Mouse (Mus musculus): Measurements from ENCODE around the gene Sgta. TPM values are rescaled to one million over a fixed set of nuclear protein-coding genes. Genes with fewer than 3 reads are reported as not detected.
A peak's percentile ranks its signal among the peaks of the same experiment; 100 is the strongest.
"Not testable (repeated sequence)": the region's sequence is repeated elsewhere in the genome, so short reads cannot be mapped to it uniquely, and the experiment has no call there.

Sgta gene
- polyA plus RNA-seq, 2 experiments = 176 to 205 TPM

DNA sequence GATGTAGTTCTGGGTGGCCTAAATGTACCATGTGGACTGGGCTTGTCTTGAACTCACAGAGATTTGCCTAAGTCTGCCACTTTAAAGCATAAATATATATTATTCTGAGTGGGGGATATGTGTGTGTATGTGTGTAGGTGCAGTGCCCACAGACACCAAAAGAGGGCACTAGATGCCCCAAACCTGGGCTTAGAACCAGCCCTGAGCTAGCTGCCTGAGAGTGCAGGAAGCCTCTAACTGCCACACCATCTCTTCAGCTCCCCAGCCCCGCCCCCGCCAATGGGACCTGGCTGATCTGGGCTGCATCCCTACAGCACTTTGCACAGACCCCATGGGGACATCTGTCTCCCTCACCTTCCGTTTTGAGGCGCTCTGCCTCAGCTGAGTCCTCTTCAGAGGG is 9.3 kb downstream of the Sgta start:
- H3K27ac ChIP-seq (replicated peaks; ENCODE audit: low read depth, low read length) = no peak overlapping the region
- WGBS = 83% methylated on average over 3 of the region's 4 CpGs
- no peak overlapping the region for H3K4me2 ChIP-seq (replicated peaks; ENCODE audit: low read depth, low read length, severe bottlenecking)
- DNase-seq (ENCODE audit: low spot score) (no peak), ATAC-seq (ENCODE audit: low FRiP score, low read depth) (no peak)
- H3K4me3 ChIP-seq (replicated peaks; ENCODE audit: low read length) = no peak overlapping the region
- no peaks in the 10 kb centered on the region for H3K4me1 ChIP-seq (ENCODE audit: control insufficient read depth, insufficient read depth, low read length)
- no peaks in the 10 kb centered on the region for H3K27me3 ChIP-seq (ENCODE audit: control insufficient read depth, insufficient read depth, low read length)
- TF ChIP-seq POLR2A (IDR thresholded peaks at IDR 0.05; ENCODE audit: borderline replicate concordance, extremely low read depth, insufficient read depth, insufficient read length) = no peak
- H3K9ac ChIP-seq (ENCODE audit: low read depth, low read length, severe bottlenecking) = no peak overlapping the region
- H3K9me3 ChIP-seq (ENCODE audit: control insufficient read depth, low read length) = no peaks in the 10 kb centered on the region
- peaks cover 84% of the 10 kb centered on the region for H3K36me3 ChIP-seq (ENCODE audit: control insufficient read depth, insufficient read depth, low read length)

DNA sequence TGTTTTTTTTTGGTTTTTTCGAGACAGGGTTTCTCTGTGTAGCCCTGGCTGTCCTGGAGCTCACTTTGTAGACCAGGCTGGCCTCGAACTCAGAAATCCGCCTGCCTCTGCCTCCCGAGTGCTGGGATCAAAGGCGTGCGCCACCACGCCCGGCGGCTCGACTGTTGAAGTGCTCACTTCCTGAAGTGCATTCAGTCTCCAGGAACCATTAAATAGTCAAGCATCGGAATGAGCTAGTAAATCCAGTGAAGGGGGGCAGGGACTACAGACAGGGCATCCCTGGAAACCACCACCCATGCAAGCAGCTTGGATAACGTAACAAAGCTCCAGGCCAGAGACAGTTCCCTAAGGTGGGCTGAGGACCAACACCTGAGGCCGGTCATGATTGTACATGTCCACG is 14.7 kb downstream of the Sgta start:
- not testable (repeated sequence) for H3K4me2 ChIP-seq (replicated peaks; ENCODE audit: low read depth, low read length, severe bottlenecking); H3K9me3 ChIP-seq (ENCODE audit: control insufficient read depth, low read length); ATAC-seq (ENCODE audit: low FRiP score, low read depth); H3K4me1 ChIP-seq (ENCODE audit: control insufficient read depth, insufficient read depth, low read length); H3K27me3 ChIP-seq (ENCODE audit: control insufficient read depth, insufficient read depth, low read length); H3K4me3 ChIP-seq (replicated peaks; ENCODE audit: low read length); DNase-seq (ENCODE audit: low spot score); H3K9ac ChIP-seq (ENCODE audit: low read depth, low read length, severe bottlenecking); H3K27ac ChIP-seq (replicated peaks; ENCODE audit: low read depth, low read length)
- 93% methylated on average over 13 of the region's 14 CpGs for WGBS
- H3K36me3 ChIP-seq (ENCODE audit: control insufficient read depth, insufficient read depth, low read length) = peaks cover 81% of the 10 kb centered on the region

- TF ChIP-seq POLR2A (IDR thresholded peaks at IDR 0.05; ENCODE audit: borderline replicate concordance, extremely low read depth, insufficient read depth, insufficient read length) = no peak
- peak; percentile 60 for DNase-seq (ENCODE audit: low spot score)
- no peaks in the 10 kb centered on the region for H3K9me3 ChIP-seq (ENCODE audit: control insufficient read depth, low read length)
- no peak for ATAC-seq (ENCODE audit: low FRiP score, low read depth)
- H3K36me3 ChIP-seq (ENCODE audit: control insufficient read depth, insufficient read depth, low read length) = peaks cover 45% of the 10 kb centered on the region
- H3K27me3 ChIP-seq (ENCODE audit: control insufficient read depth, insufficient read depth, low read length) = no peaks in the 10 kb centered on the region
- H3K4me1 ChIP-seq (ENCODE audit: control insufficient read depth, insufficient read depth, low read length) = no peaks in the 10 kb centered on the region
- H3K27ac ChIP-seq (replicated peaks; ENCODE audit: low read depth, low read length) = no peak overlapping the region
- WGBS = 34% methylated on average over 13 of the region's 13 CpGs
- H3K4me3 ChIP-seq (replicated peaks; ENCODE audit: low read length) = no peak overlapping the region
- no peak overlapping the region for H3K4me2 ChIP-seq (replicated peaks; ENCODE audit: low read depth, low read length, severe bottlenecking)
- no peak overlapping the region for H3K9ac ChIP-seq (ENCODE audit: low read depth, low read length, severe bottlenecking)
Observed at GRCm38 (mm10) chr10:81041458-81042175, 18.4 kb downstream of the Sgta start.

DNA sequence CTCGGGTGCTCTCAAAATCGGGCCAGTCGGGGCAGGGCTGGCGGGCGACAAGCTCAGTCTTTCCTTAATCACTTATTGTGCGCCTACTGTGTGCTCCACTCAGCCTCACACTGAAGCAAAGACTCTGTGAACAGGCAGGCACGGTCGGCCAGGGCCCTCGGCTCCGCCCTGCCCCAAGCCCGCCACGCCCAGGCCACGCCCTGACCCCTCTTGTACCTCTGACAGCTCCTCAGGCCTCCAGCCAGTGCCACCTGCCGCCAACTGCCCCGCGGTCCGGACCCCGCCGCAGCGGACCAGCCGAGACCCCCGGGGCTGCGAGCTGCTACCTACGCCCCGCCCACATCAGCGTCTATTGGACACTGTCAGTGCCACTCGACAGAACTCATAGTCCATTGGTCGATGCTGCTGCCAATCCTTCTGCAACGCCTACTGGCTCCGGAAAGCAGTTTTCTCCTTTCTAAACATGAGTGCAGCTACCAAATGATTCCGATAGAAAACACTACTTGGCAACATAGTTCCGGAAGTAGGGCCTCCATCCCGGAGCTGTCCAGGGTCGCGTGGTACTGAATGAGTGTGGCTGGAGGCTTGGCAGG is 22.9 kb downstream of the Sgta start, which contains the start of gene Slc39a3:
Gene Slc39a3, minus strand, starts transcription at position 439 of the 593 bp plus-strand sequence.
- Histone ChIP-seq H3K36me3 (ENCODE audit: control insufficient read depth, insufficient read depth, low read length) (peaks cover 6% of the 10 kb centered on the region; the same call in 1 of the 2 replicates), H3K9me3 (ENCODE audit: control insufficient read depth, low read length) (no peaks in the 10 kb centered on the region), H3K4me3 (replicated peaks; ENCODE audit: low read length) (peak within 1 kb of the TSS; percentile 84), H3K27me3 (ENCODE audit: control insufficient read depth, insufficient read depth, low read length) (no peaks in the 10 kb centered on the region), H3K4me1 (ENCODE audit: control insufficient read depth, insufficient read depth, low read length) (no peaks in the 10 kb centered on the region), H3K27ac (replicated peaks; ENCODE audit: low read depth, low read length) (no peak within 1 kb of the TSS), H3K4me2 (replicated peaks; ENCODE audit: low read depth, low read length, severe bottlenecking) (peak within 1 kb of the TSS; percentile 65), H3K9ac (ENCODE audit: low read depth, low read length, severe bottlenecking) (peak within 1 kb of the TSS; percentile 65)
- under 1% methylated on average over 35 of the region's 35 CpGs for WGBS
- ATAC-seq (ENCODE audit: low FRiP score, low read depth) (peak; percentile 99), DNase-seq (ENCODE audit: low spot score) (peak; percentile 100)
- TF ChIP-seq POLR2A (IDR thresholded peaks at IDR 0.05; ENCODE audit: borderline replicate concordance, extremely low read depth, insufficient read depth, insufficient read length) = 0 out of 2 replicates have a peak, but pooled peaks have one; percentile 26

GRCm38 (mm10) chr10:81036251-81036650 is 23.7 kb downstream of the Sgta start:
- H3K4me2 ChIP-seq (replicated peaks; ENCODE audit: low read depth, low read length, severe bottlenecking) = no peak overlapping the region
- ATAC-seq (ENCODE audit: low FRiP score, low read depth) (no peak), DNase-seq (ENCODE audit: low spot score) (no peak)
- no peaks in the 10 kb centered on the region for H3K27me3 ChIP-seq (ENCODE audit: control insufficient read depth, insufficient read depth, low read length)
- no peak overlapping the region for H3K9ac ChIP-seq (ENCODE audit: low read depth, low read length, severe bottlenecking)
- H3K4me1 ChIP-seq (ENCODE audit: control insufficient read depth, insufficient read depth, low read length) = no peaks in the 10 kb centered on the region
- 72% methylated on average over 7 of the region's 7 CpGs for WGBS
- H3K36me3 ChIP-seq (ENCODE audit: control insufficient read depth, insufficient read depth, low read length) = peaks cover 8% of the 10 kb centered on the region
- no peak for TF ChIP-seq POLR2A (IDR thresholded peaks at IDR 0.05; ENCODE audit: borderline replicate concordance, extremely low read depth, insufficient read depth, insufficient read length)
- H3K9me3 ChIP-seq (ENCODE audit: control insufficient read depth, low read length) = no peaks in the 10 kb centered on the region
- no peak overlapping the region for H3K27ac ChIP-seq (replicated peaks; ENCODE audit: low read depth, low read length)
- no peak overlapping the region for H3K4me3 ChIP-seq (replicated peaks; ENCODE audit: low read length)
